10 mouse cellular contexts compared by ENCODE assay signal in genomic region chr2:144003544-144003943, GRCm38 (mm10). TPM values are rescaled to one million over a fixed set of nuclear protein-coding genes. Genes with fewer than 3 reads are reported as not detected.
DNase-seq lines count a peak whose midpoint lies in the region; ATAC-seq and TF ChIP-seq lines count a peak whose summit lies in the region.
"Had no signal": no experiment of that assay in that cellular context is flagged by ENCODE, and none has a peak within 500 bp of the region (broad histone marks: within the 10 kb centered on the region; RNA-seq: fewer than 3 reads in every experiment).

No protein-coding gene starts in this region.

- no peak for ATAC-seq in intestine, postnatal 0 days
- ATAC-seq in intestine, embryonic 15.5 days = no peak

- H3K9me3 ChIP-seq in intestine, postnatal 0 days (ENCODE audit: control insufficient read depth) = no peaks in the 10 kb centered on the region
- no peaks in the 10 kb centered on the region for H3K9me3 ChIP-seq in intestine, embryonic 15.5 days
- H3K9me3 ChIP-seq: limb, embryonic 13.5 days had no signal

- peaks cover 38% of the 10 kb centered on the region; the same call in 1 of the 2 replicates for H3K4me1 ChIP-seq in intestine, postnatal 0 days (replicated peaks; ENCODE audit: control insufficient read depth, insufficient read depth, low read length)
- H3K4me1 ChIP-seq in intestine, embryonic 15.5 days (replicated peaks) = peaks cover 51% of the 10 kb centered on the region

- WGBS in intestine, postnatal 0 days = 30% methylated on average over 2 of the region's 2 CpGs
- 36% methylated on average over 2 of the region's 2 CpGs for WGBS in intestine, embryonic 15.5 days

- H3K27ac ChIP-seq in intestine, postnatal 0 days (ENCODE audit: low read depth, low read length) = peak overlapping the region; percentile 5; the same call in 1 of the 2 replicates
- H3K27ac ChIP-seq in intestine, embryonic 15.5 days = no peak overlapping the region
- H3K27ac ChIP-seq: limb, embryonic 13.5 days had no signal

- 0 out of 2 replicates have a peak, but pooled peaks cover under 1% of the 10 kb centered on the region for H3K36me3 ChIP-seq in intestine, postnatal 0 days (ENCODE audit: control insufficient read depth, insufficient read depth)
- 0 out of 2 replicates have a peak, but pooled peaks cover 3% of the 10 kb centered on the region for H3K36me3 ChIP-seq in intestine, embryonic 15.5 days
- peaks cover 43% of the 10 kb centered on the region for H3K36me3 ChIP-seq in C2C12 (ENCODE audit: control insufficient read depth, insufficient read depth)

- H3K79me3 ChIP-seq in C2C12 (ENCODE audit: low read depth) = peaks cover 99% of the 10 kb centered on the region

- H3ac ChIP-seq in C2C12 (ENCODE audit: control insufficient read depth, insufficient read length, low read depth) = no peak overlapping the region

- DNase-seq in cerebellum, adult 18-20 months = peak; percentile 40
- DNase-seq in cerebellum, adult 8-10 months = no peak
- DNase-seq in kidney, postnatal 10 days = peak; percentile 65
- DNase-seq in frontal cortex, adult 2 months (ENCODE audit: extremely low spot score in 1 of 2, low spot score in 1 of 2) = no peak
- no peak for DNase-seq in embryo, embryonic 9.5 days (ENCODE audit: extremely low spot score)
- DNase-seq: gastrocnemius, postnatal 25 days had no signal

- H3K79me2 ChIP-seq in C2C12 (ENCODE audit: control insufficient read depth, insufficient read depth) = peaks cover 100% of the 10 kb centered on the region

- no peak for TF ChIP-seq CTCF in intestine, postnatal 0 days (IDR thresholded peaks at IDR 0.05; ENCODE audit: low read depth)
- no peak for TF ChIP-seq CTCF in C2C12 (IDR thresholded peaks at IDR 0.05; ENCODE audit: control insufficient read depth, insufficient read depth, insufficient read length)

- H3K27me3 ChIP-seq in intestine, postnatal 0 days (replicated peaks; ENCODE audit: control insufficient read depth, insufficient read depth, low read length) = no peaks in the 10 kb centered on the region
- H3K27me3 ChIP-seq in intestine, embryonic 15.5 days (replicated peaks) = no peaks in the 10 kb centered on the region
- H3K27me3 ChIP-seq in C2C12 (ENCODE audit: control insufficient read depth, insufficient read depth, insufficient read length) = no peaks in the 10 kb centered on the region
- H3K27me3 ChIP-seq: limb, embryonic 13.5 days had no signal

- no peak overlapping the region for H3K9ac ChIP-seq in intestine, postnatal 0 days (ENCODE audit: low read depth, low read length)
- H3K9ac ChIP-seq in intestine, embryonic 15.5 days = no peak overlapping the region
- H3K9ac ChIP-seq: limb, embryonic 13.5 days had no signal

- H3K4me2 ChIP-seq in intestine, postnatal 0 days (replicated peaks; ENCODE audit: low read depth) = no peak overlapping the region; the same call in 1 of the 2 replicates
- H3K4me2 ChIP-seq in intestine, embryonic 15.5 days (replicated peaks) = no peak overlapping the region
- H3K4me2 ChIP-seq: limb, embryonic 13.5 days had no signal

- no peak overlapping the region for H3K4me3 ChIP-seq in intestine, postnatal 0 days (ENCODE audit: low read depth, low read length)
- no peak overlapping the region for H3K4me3 ChIP-seq in intestine, embryonic 15.5 days (replicated peaks)
- no peak overlapping the region for H3K4me3 ChIP-seq in C2C12 (ENCODE audit: insufficient read depth, poor library complexity, severe bottlenecking)
- H3K4me3 ChIP-seq: limb, embryonic 13.5 days had no signal

TF ChIP-seq in C2C12, 6 proteins besides CTCF, POLR2A, EP300 and RAD21:
- no peak for TF ChIP-seq FOSL1 (IDR thresholded peaks at IDR 0.05; ENCODE audit: insufficient read depth, low read length, poor library complexity, severe bottlenecking)
- no peak for TF ChIP-seq MAX (IDR thresholded peaks at IDR 0.05)
- TF ChIP-seq USF1 (IDR thresholded peaks at IDR 0.05; ENCODE audit: low read depth) = peak; percentile 30
- TF ChIP-seq MYOG (IDR thresholded peaks at IDR 0.05; ENCODE audit: control insufficient read depth, extremely low read depth, insufficient read length) = no peak
- TF ChIP-seq MYOD1 (IDR thresholded peaks at IDR 0.05; ENCODE audit: control insufficient read depth, insufficient read length, low read depth) = no peak
- TF ChIP-seq CEBPB (IDR thresholded peaks at IDR 0.05; ENCODE audit: low read depth) = no peak

RNA-seq across cellular contexts. Expression of gene Rrbp1, which starts 7.5 kb away (rescaled TPM):
- polyA plus RNA-seq in intestine, postnatal 0 days (2015; fragmentation: Nextera tagmentation; extraction: Ambion mirVana) = 156 and 166 TPM in 2 replicates
- polyA plus RNA-seq in intestine, embryonic 15.5 days (2015; fragmentation: Nextera tagmentation; extraction: Ambion mirVana) = 103 and 125 TPM in 2 replicates
- polyA plus RNA-seq in C2C12 (2012; fragmentation: generic; extraction: Trizol) = 121 TPM
- polyA plus RNA-seq in frontal cortex, adult 2 months (2012; rRNA removed) = 71.3 and 72.4 TPM in 2 replicates

RNA-seq across cellular contexts. Expression of gene Banf2, which starts 29.3 kb away (rescaled TPM):
- polyA plus RNA-seq in intestine, postnatal 0 days (2015; fragmentation: Nextera tagmentation; extraction: Ambion mirVana) = not detected in 2 replicates
- polyA plus RNA-seq in intestine, embryonic 15.5 days (2015; fragmentation: Nextera tagmentation; extraction: Ambion mirVana) = 0.55 TPM in 1 of 2 replicates, not detected in the other
- polyA plus RNA-seq in C2C12 (2012; fragmentation: generic; extraction: Trizol) = not detected
- polyA plus RNA-seq in frontal cortex, adult 2 months (2012; rRNA removed) = not detected in 2 replicates
- polyA plus RNA-seq: limb, embryonic 13.5 days had no signal

Comparison
In these comparisons a context has a peak if more than half of its experiments do, and no peak if none do; other contexts are left out.
1. DNase-seq: peak in cerebellum, adult 18-20 months (2 of 2) and kidney, postnatal 10 days (single experiment); none in cerebellum, adult 8-10 months (single experiment), frontal cortex, adult 2 months (0 of 2) and embryo, embryonic 9.5 days (single experiment).